Mouse (Mus musculus): ENCODE measurements around the gene Cd163l1.

DNA sequence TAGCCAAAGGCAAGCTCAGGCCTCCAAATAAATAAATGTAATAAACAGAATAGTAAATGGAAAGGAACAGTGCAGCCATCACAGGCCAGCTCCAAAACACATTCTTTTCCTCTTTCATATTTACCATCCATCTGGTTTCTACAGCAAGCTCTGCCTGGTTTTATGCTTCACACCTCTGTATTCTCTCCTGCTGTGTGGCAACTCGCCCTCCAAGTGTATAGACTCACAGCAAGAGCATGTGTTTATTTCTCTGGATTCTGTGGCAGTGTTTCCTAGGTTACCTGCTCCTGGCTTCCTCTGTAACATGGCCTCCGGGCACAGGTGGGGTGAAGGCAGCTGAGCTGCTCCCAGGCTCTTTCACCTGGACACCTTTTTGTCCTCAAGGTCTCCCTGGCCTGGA lies 25.6 kb upstream of the Cd163l1 start:
- TF ChIP-seq CTCF (IDR thresholded peaks at IDR 0.05; ENCODE audit: insufficient read depth, low read length) (no peak), POLR2A (IDR thresholded peaks at IDR 0.05; ENCODE audit: borderline replicate concordance, extremely low read depth, low read depth, low read length) (no peak)
